Mouse (Mus musculus) ovary, postnatal 36 days (tissue): Measurements from ENCODE around the gene Rpl6.
"Not testable (repeated sequence)": the region's sequence is repeated elsewhere in the genome, so short reads cannot be mapped to it uniquely, and the experiment has no call there.

ENCODE experiments used
- DNase-seq: peaks from one replicate; pipeline ENCODE4 v3.0.0; 2022; ENCODE audit warnings: low spot score, mixed read lengths

The Rpl6 gene

DNA sequence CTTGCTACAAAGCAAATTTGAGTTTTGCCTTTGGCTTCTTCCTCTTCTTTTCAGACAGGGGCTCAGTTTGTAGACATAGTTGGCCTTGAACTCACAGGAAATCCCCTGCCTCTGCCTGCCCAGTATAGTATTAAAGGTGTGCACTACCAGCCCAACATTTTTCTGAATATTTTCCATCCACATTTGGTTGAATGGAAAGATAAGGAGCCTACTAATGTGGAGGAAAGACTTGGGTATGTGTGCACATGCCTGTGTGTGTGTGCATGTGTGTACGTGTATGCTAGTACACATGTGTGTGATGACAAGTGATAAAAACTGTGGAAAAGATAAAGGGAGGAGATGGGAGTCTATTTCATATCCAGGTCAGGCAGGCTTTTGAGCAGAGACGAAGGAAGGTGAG is 21.6 kb downstream of the Rpl6 start:
- no peak for DNase-seq

DNA sequence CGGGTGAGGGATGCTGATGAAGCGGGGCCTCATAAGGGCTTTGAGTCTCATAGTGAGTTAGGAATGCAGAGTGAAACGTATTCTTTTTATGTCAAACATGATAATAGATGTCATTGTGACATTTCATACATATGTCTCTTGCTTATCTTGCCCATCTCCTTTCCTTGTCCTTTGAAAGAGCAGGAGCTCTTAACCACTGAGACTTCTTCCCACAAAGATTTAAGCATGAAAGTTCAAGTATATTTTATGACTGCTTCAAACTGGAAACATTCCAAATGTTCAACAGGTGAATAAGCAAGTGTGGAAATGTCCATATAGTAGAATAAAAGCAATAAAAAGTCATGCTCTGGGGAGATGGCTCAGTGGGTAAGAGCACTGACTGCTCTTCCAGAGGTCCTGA is 22.1 kb downstream of the Rpl6 start:
- no peak for DNase-seq

DNA sequence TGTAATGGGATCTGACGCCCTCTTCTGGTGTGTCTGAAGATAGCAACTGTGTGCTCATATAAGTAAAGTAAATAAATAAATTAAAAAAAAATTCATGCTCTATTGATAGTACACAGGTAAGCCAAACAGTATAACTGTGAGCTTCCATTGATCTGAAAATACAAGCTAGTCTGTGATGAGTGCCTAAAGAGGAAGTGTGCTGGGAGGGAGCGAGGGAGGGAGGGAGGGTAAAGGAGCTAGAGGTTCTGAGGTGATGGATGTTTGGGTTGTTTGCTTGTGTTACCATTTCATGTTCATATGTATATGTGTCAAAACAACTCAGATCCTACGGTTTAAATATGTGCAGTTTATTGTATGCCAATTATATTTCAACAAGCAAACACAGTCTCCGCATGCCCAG is 22.6 kb downstream of the Rpl6 start:
- DNase-seq: no peak

DNA sequence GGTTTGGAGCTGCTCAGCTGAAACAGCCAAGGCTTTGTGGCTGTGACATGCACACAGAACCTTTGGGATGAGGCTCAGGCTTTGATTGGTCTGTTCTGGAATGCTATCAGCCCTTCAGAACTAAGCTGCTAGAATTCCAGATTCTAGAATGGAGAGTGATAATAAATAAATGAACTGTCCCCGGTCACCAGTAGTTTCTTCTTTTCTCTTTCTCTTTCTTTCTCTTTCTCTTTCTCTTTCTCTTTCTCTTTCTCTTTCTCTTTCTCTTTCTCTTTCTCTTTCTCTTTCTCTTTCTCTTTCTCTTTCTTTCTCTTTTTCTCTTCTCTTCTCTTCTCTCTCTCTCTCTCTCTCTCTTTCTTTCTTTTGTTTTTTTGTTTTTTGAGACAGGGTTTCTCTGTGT is 23.0 kb downstream of the Rpl6 start:
- not testable (repeated sequence) for DNase-seq

DNA sequence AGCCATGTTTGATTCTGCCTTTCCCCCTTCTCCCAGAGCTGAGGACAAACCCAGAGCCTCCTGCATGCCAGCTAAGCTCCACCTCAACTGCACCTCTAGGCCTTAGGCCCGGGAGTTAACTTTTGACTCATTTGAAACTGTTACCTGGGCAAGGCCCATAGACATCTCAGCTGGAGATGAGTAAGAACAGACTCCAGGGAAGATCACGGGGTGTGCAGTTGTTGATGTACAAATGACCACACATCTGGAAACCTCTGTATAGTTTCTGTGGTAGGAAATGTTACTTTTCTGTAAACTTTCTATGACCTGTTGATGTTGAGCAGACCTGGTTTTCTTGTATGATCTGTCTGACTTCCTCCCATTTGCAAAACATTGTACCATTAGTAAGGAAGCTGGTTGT is 24.9 kb downstream of the Rpl6 start:
- DNase-seq: no peak

DNA sequence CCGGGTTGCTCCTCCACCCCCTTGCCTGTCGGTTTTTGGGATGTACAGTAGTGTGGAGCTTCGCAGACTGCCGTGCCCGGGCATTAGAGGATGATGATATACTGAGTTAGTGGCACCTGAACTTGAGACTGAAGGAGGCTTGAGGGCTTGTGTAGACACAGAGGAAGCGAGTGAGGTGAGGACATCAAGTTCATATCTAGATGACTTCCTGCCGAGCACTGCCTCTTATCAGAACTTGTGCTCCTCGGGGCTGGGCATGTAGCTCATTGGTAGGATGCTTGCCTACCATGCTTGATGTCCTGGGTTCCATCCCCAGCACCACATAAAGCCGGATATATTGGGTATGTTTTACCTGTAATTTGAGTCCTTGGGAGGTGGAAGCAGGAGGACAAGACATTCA is 26.5 kb downstream of the Rpl6 start:
- DNase-seq: no peak

DNA sequence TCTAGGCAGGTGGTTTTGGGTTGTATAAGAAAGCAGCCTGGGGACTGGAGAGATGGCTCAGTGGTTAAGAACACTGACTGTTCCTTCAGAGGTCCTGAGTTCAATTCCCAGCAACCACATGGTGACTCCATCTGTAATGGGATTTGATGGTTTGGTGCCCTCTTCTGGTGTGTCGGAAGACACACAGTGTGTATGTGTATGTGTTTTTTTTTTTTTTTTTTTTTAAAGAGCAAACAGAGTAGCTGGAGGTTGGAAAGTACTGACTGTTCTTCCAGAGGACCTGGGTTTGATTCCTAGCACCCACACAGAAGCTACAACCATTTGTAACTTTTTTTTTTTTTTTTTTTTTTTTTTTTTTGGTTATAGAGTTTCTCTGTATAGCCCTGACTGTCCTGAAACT is 28.5 kb downstream of the Rpl6 start:
- no peak for DNase-seq

DNA sequence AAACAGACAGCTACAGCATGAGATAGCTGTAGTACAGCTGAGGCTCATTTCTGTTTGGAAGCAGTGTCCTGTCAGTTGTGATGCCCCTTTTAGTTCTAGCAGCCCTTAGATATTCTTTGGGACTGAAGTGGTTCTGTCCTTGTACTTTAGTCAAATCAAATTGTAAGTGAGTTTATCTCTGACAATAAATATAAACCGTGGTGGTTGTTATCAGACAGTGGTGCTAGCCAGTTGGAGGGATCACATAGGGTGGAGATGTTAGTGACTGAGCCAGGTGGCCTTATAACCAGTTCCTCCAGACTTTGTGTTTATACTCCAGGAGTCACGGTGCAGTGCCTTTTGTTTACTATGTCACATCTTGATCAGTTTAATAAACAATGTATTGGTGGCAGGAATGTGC is 29.4 kb downstream of the Rpl6 start:
- no peak for DNase-seq

DNA sequence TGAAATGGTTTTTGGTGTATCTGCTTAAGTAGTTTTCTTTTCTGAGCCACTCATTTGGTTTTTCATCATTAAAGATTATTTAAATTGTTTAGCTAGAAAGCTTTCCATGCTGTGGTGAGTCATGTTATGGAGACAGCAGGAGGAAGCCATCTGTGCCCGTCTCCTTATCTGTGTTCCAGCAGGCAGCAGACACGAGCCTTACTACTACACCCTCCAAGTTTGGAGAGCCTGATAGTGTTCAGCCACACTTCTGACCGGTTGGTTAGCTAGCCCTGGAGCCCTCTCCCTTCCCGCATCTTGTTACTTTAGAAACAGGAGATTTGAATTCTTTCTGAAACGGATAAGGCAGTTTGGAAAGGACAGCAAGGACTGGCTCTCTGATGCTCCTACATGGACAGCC is 31.9 kb downstream of the Rpl6 start:
- no peak for DNase-seq

DNA sequence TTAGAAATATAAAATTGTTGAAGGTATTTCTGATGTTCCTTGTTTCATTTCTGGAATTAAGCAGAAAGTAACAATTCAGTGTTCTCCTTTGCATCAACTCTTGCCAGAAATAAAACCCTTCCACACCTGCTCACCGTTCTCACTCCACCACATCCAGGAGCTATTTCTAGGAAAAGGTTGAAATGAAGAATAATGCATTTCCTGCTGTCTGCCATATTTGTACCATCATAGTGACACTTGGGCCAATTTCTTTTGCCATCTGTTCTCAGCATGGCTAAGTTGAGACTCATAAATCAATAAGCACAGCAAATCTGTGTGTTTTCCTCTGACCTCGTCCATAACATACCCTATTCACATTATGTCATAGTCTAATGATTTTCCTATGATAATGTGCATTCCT is 33.9 kb downstream of the Rpl6 start:
- no peak for DNase-seq

DNA sequence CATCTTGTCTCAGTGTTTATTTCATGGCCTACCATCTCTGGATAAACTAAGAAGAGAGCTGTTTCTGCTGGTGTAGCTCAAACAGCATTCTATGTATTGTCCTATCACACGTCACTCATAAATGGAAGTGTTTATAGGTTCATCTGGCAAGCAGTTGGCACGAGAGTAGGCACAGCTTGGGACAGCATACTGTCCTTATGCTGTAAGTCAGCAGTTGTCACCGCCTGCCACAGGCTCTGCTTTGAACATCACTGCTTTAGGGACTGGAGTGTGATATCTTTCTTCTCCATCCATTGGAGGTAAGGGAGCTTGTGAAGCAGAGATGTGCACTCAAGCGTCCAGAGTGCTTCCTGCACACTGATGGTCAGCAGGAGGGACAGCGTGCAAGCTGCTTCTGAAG is 35.6 kb downstream of the Rpl6 start:
- DNase-seq: no peak

DNA sequence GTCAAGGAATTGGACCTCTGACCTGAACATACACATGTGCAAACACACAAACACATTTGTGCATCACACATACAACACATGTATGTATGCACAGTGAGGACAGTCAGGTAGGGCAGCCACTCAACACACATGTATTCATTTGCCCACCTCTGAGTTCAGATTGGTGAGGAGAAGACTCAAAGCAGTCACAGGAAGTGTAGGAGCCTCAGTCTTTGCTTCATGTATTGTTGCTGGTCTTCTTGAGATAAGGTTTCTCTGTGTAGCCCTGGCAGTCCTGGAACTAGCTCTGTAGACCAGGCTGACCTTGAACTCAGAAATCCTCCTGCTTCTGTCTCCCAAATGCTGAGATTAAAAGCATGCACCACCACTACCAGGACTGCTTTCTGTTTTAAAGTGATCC is 36.9 kb downstream of the Rpl6 start:
- no peak for DNase-seq

DNA sequence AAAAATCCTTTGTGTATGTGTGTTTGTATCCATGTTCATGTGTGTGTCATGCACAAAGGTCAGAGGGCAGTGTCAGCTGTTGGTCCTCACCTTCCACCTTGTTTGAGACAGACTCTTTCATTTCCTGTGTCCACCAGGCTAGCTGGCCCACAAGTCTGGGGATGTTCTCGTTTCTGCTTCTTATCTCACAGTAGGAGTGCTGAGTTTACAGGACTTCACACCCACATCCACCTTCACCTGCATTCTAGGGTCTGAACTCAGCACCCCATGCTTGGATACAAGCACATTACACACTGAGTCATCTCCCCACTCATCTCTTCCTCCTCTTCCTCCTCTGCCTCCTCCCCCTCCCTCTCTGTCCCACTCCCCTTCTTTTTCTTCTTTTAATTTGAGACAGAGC is 38.0 kb downstream of the Rpl6 start:
- DNase-seq: no peak

DNA sequence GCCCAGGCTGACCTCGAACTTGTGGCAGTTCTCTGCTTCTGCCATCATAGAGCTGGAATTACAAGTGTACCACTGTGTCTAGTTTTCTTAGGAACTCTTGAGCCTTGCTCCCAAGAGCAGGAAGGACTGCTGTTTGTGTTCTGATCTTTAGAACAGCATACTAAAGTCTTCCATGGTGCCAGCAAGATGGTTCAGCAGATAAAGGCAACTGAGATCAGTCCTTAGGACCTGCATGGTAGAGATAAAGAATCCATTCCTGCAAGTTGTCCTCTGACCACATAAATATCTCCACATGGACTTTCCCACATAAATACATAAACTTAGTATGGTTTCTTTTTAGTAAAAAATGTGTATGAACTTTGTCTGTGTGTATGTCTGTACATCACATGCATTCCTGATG is 38.4 kb downstream of the Rpl6 start:
- no peak for DNase-seq

DNA sequence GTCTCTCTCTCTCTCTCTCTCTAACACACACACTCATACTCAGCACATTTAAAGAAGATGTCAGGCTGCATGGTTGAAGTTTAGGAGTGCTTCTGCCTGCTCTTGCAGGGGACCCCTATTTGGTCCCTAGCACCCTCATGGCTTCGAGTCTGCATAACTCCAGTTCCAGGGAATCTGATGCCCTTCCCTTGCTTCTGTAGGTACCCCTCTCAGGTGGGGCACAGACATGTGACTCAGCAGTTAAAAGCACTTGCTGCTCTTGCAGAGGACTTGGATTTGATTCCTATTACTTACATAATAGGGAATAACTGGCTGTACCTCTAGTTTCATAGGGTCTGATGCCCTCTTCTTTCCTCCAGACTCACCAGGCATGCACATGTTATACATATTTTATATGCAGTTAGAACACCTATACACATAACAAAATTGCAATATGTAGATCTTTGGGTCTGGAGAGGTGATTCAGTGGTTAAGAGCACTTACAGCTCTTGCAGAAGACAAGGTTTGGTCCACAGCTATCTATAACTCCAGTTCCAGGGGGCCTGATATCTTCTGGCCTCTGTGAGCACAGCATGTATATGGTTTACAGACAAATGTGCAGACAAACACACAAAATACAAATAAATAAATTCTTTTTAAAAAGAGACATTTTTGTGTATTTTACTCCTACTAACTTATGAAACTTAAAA is 39.5 kb downstream of the Rpl6 start:
- no peak for DNase-seq

DNA sequence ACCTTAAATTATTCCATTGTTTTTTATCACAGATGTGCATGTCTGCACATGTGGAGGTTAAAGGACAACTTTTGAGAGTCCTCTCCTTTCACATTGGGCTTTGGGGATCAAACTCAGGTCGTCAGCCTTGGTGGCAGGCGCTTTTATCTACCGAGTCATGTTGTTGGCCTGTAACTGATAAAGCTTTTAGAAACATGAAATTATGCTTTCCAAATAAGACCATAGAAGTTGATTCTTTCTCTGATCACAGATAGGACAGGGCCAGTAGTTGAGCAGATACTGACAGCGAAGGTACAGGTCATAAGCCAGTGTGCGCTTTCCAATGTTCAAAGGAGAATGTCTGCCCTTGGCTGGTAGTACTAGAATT is 40.1 kb downstream of the Rpl6 start:
- no peak for DNase-seq

DNA sequence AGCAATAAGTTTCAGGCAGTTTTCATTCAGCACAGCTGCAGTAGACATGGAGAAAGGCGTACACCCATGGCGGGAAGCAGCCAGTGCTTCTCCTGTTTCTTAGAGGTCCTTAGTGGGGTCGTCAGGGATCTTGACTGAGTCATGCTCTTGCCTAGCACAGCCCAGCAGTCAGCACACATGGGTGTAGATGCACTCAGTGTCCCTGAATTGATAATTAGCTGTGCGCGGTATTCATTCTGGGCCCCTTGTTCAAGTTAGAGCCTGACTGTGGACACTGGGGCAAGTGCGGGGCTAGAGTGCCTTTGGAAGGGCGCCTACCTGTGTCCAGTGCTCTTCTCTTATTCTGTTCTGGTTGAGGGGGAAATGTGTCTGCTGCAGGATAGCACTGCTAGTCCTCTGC is 40.9 kb downstream of the Rpl6 start:
- DNase-seq: no peak

DNA sequence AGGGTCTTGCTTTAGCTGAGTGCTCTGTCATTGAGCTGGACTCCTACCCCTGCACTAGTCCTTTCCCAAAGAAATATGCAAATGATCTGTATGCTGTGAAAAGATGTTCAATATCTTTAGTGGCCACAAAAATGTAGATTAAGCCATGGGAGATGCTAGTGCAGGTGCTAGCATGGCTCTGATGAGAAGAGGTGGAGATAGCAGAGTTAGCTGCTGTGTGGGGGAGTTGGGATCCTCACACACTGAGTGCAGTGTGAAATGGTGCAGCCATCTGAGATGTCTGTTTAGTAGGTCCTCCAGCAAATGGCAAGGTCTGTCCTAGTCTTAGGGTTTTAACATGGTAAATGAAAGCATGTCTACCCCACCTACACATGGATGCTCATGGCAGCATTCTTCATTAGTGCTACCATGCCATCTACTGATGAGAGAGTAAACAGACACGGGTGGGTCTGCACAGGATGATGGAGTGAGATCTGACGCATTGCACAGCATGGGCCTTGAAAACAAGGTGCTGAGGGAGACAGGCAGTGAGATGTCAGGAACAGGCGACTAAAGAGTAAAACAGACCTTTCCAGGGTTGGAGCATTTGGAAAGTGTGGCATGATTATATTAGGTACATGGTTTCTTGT is 44.6 kb downstream of the Rpl6 start:
- DNase-seq: no peak

DNA sequence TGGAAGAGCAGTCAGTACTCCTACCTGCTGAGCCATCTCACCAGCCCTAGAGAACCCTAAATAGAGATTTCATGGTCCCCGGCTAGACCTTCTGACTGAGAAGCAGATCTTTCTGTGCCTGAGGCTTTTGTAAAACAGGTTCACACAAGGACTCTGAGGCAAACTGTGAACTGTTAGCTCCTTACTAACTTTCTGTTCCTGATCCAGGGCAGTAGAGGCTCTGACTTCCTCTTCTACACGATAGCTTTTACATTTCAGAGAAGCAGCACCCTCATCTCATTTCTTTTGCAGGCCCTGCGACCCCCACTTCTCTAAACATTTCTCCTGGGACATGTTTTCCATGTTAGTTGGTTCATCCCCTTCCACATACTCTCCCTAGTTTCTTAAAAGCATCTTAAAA is 45.4 kb downstream of the Rpl6 start:
- DNase-seq: no peak

DNA sequence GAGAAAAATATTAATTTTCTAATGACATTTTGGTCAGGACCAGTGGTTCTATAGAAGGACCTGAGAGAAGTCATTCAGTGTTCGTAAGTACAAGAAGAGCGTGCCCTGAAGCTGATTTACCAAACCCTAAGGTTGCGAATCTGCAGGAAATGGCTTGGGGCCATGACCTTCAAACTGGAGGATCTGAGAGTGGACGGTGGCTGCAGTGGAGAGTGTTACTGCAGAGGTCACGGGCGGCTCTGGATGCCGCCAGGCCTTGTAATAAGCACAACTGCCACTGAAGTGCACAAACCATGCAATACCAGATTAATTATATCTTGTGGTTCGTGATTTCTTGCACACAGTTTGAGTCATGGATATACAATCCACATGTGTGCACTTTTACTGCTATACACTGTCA is 47.5 kb downstream of the Rpl6 start:
- DNase-seq: peak; percentile 27

DNA sequence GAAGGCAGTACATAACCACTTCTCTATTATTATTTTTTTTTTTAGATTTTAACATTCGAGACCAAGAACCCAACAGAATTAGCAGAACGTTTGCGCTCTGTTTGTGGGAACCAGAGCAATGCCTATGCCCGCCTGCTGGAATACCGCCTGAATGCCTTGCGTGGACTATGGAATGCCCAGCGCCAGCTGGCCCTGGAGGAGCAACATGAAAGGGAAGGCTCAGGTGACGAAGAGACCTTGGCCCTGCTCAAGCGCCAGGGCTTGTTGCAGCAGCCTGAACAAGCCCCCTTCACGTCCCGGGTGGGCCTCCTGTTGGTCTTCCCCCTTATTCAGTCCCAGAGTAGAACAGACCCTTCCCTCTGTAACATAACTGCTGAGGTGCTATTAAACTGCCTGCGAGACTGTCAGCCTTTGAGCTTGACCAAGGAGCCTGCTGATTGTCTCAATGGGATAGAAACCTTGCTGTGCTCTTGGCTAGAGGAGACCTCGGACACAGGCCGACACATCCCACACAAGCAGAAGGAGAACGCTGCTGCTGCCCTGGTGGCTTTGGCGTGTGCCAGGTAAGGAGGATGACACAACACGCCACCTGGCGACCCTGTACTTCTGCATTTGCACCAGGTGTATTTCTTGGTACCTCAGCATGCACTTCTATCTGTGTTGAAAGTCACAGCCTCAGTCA is 49.7 kb downstream of the Rpl6 start:
- DNase-seq: no peak

DNA sequence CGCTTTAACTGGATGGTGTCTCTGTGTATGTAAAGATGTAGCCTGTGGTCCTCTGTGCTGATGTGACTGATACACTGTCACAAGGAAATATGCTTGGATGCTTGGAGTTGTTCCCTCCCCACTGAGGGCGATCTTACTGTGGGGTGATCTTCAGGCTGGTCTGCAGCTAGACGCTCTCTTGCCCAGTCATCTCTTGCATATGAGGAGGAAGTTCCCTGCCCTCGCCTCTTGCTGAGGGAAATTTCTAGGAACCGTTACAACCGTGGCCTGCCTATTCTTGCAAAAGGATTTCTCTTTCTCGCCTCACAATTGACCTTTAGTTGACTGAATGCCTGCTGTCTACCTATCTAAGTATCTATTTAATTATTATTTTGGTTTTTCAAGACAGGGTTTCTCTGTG is 50.7 kb downstream of the Rpl6 start:
- no peak for DNase-seq
